Mouse (Mus musculus) kidney, adult 11 months (tissue): ENCODE results near the gene Pnpla3.
"Not testable (repeated sequence)": the region's sequence is repeated elsewhere in the genome, so short reads cannot be mapped to it uniquely, and the experiment has no call there.

Experiments
- DNase-seq: peaks from one replicate; pipeline ENCODE4 v3.0.0; 2022

Pnpla3 gene

GRCm38 (mm10) chr15:84167600-84167999 lies at the start of gene Pnpla3:
TSS of gene Pnpla3 (plus strand) at chr15:84167837.
- peak; percentile 94 for DNase-seq

- no peak for DNase-seq
Observed at GRCm38 (mm10) chr15:84120612-84121011, 47.0 kb upstream of the Pnpla3 start.

- DNase-seq = no peak
Observed at GRCm38 (mm10) chr15:84121036-84121435, 46.6 kb upstream of the Pnpla3 start.

- no peak for DNase-seq
Observed at GRCm38 (mm10) chr15:84123075-84123474, 44.6 kb upstream of the Pnpla3 start, which contains the start of gene Pnpla5. TSS of gene Pnpla5 (minus strand) at chr15:84123175.

- DNase-seq = no peak
Observed at GRCm38 (mm10) chr15:84124086-84124485, 43.6 kb upstream of the Pnpla3 start.

GRCm38 (mm10) chr15:84126447-84126846 lies 41.2 kb upstream of the Pnpla3 start:
- no peak for DNase-seq

GRCm38 (mm10) chr15:84126871-84127270 lies 40.8 kb upstream of the Pnpla3 start:
- no peak for DNase-seq

- DNase-seq = peak; percentile 16
Observed at GRCm38 (mm10) chr15:84131096-84131786, 36.4 kb upstream of the Pnpla3 start.

GRCm38 (mm10) chr15:84131971-84132370 lies 35.7 kb upstream of the Pnpla3 start:
- DNase-seq = no peak

- no peak for DNase-seq
Observed at GRCm38 (mm10) chr15:84133440-84133839, 34.2 kb upstream of the Pnpla3 start.

GRCm38 (mm10) chr15:84135472-84135871 lies 32.2 kb upstream of the Pnpla3 start:
- no peak for DNase-seq

GRCm38 (mm10) chr15:84136473-84137415 lies 30.9 kb upstream of the Pnpla3 start:
- no peak for DNase-seq

GRCm38 (mm10) chr15:84139592-84140005 lies 28.0 kb upstream of the Pnpla3 start:
- DNase-seq = no peak

GRCm38 (mm10) chr15:84140109-84140508 lies 27.5 kb upstream of the Pnpla3 start:
- DNase-seq = no peak

- no peak for DNase-seq
Observed at GRCm38 (mm10) chr15:84140929-84141328, 26.7 kb upstream of the Pnpla3 start.

- DNase-seq = no peak
Observed at GRCm38 (mm10) chr15:84156158-84156557, 11.5 kb upstream of the Pnpla3 start.

- not testable (repeated sequence) for DNase-seq
Observed at GRCm38 (mm10) chr15:84157530-84157929, 10.1 kb upstream of the Pnpla3 start.

GRCm38 (mm10) chr15:84161871-84162270 lies 5.8 kb upstream of the Pnpla3 start:
- DNase-seq = no peak

- peak; percentile 28 for DNase-seq
Observed at GRCm38 (mm10) chr15:84166818-84167217, 819 bp upstream of the Pnpla3 start.

- peak; percentile 44 for DNase-seq
Observed at GRCm38 (mm10) chr15:84168170-84169161, 829 bp downstream of the Pnpla3 start.

- DNase-seq = no peak
Observed at GRCm38 (mm10) chr15:84169511-84169910, 1.9 kb downstream of the Pnpla3 start.

- no peak for DNase-seq
Observed at GRCm38 (mm10) chr15:84171166-84171565, 3.5 kb downstream of the Pnpla3 start.

- DNase-seq = no peak
Observed at GRCm38 (mm10) chr15:84178733-84179132, 11.1 kb downstream of the Pnpla3 start.
